Mouse (Mus musculus): Measurements from ENCODE around the gene Igfn1. TPM values are rescaled to one million over a fixed set of nuclear protein-coding genes. Genes with fewer than 3 reads are reported as not detected.
A peak's percentile ranks its signal among the peaks of the same experiment; 100 is the strongest.

Igfn1 gene
- total RNA-seq, 2 experiments from 2014 or later: 5.9 to 13.0 TPM

DNA sequence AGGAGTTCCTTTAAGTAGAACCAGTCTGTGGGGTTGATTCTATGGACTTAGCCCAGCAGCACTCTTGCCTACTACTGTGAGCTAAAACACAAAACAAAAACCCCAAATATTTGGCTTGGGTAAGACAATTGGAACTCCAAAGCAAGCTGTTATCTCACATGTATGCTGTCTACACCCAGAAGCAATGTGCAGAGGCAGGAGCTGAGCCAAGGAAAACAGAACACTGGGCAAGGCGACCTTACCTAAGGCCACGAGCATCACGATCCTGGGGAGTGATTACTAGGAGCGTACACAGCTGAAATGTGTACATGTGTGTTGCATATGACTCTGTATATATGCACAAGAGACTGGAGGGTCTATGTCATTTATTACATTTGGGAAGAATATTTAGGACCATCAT lies 7.4 kb upstream of the Igfn1 start:
- intact Hi-C loops (cut with DNase I; ENCODE audit: low total_unique reads): no loop called here
- no peak for DNase-seq

DNA sequence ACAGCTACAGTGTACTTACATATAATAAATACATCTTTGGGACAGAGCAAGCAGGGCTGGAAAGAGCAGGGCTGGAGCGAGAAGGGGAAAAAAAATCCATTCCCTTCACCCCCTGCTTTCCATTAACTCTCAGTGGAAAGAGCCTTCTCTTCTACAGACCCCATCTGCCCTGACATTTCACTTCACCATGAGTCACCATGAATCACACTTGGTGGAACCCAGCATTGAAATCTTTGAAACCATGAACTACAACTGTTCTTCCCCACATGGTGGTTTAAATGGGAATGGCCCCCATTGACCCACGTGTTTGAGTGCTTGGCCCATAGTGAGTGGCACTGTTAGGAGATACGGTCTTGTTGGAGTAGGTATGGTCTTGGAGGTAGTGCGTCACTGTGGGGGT lies 4.1 kb upstream of the Igfn1 start:
- no peak for DNase-seq
- intact Hi-C loops (cut with DNase I; ENCODE audit: low total_unique reads): no loop called here

DNA sequence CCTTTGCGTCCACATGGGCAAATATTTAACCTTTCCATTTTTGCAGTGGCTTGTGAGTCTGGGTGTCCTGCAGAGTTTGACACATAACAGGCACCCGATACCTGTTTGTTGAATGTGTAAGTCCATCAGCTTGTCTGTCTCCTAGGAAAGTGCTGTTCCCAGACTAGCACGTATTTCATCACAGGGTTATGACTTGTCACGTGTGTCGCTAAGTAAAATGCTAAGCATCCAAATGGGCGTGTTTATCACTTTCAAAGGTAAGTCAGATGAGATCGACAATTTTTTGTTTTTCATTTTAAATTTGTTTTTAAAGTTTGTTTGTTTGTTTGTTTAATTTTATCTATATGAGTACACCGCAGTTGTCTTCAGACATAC lies 2.0 kb upstream of the Igfn1 start:
- DNase-seq: no peak
- intact Hi-C loops (cut with DNase I; ENCODE audit: low total_unique reads): no loop called here

DNA sequence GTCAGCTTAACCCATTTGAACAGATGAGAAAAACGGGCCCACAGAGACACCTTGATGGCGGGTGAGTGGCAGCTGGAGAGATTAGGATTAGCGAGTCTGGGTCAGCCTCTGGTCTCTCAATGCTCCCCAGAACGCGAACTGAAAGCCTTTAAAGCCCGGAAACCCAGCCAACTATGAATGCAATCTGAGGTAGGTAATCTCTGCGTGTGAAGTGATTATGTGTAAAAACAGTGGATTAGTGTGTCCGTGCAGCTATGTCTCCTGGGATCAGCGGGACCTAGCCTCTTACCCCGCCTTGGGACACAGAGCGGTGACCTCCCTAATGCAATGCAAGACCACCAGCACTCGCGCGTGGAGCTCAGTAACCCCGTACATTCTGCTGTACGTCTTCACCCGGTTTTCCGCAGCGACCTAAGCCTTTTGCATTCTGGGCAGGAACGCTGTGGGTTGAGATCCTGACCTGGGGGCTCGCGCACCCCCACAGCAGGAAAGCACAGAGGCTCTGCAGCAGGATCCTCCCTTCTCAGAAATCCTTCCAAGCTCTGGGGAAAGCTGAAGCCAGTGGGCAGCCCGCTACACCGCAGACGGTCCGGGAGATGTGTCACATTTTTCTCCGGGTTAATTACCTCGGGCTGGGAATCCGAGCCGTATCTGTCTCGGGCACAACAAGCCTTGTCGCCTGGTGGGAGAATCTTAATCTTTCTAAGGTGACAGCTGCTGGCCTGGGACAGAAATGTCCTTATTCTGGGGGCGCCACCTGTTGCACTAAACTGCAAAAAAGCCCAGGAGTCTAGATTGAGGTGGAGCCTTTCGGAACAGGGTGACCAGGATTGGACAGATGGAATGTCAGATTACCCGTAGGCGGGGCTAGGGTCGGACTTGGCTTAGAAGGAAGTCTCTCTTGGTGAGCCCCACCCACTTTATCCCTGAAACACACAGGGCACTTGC lies 1.3 kb upstream of the Igfn1 start, which contains the start of gene Tmem9:
Gene Tmem9, plus strand, starts transcription at position 940 of the 948 bp plus-strand sequence.
- peak; percentile 81 for DNase-seq
- intact Hi-C loops (cut with DNase I; ENCODE audit: low total_unique reads): no loop called here

DNA sequence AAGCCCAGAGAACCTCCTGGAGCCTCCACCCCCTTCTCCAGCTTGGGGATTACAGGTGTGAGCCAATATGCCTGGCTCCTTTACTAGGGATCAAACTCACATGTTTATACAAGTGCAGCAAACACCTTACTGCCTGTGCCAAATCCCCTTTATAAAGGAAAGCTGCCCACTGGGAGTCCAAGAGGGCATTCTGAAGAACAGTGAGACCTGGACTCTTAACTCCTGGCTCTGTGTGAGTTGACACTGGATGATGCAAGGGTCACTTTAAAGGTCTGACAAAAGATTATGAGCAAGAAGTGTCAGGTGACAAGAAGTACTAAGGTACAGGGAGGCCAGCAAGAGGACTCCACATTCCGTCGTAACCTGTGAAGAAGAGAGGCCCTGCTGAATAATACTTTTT lies 4.7 kb downstream of the Igfn1 start:
- intact Hi-C loops (cut with DNase I; ENCODE audit: low total_unique reads): no loop called here
- DNase-seq: no peak

DNA sequence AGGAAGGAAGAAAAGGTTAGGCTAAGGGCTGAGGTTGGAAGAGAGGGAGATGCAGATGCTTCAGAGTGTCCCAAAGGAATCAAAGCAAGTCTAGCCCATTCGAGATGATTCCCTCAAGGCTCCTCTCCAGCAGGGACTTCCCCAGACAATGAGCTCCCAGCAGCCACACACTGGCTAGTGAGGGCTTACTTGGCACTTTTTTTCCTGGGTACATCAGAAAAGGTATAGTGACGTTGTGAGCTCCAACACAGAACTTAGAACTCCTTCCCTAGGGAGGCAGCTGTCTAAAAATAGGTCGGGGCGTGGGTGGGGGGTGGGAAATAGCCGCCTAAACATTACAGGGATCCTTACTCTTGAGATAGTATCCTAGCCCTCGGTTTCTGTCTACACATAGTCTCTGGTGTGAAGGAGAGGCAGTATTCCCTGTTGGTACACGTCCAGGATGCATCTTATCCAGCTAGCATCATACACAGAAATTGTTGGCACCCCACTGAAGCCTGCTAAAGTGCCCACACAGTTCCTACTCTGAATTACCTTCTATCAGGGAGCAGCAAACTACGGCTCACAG lies 6.3 kb downstream of the Igfn1 start:
- DNase-seq: no peak
- intact Hi-C loops (cut with DNase I; ENCODE audit: low total_unique reads): no loop called here

DNA sequence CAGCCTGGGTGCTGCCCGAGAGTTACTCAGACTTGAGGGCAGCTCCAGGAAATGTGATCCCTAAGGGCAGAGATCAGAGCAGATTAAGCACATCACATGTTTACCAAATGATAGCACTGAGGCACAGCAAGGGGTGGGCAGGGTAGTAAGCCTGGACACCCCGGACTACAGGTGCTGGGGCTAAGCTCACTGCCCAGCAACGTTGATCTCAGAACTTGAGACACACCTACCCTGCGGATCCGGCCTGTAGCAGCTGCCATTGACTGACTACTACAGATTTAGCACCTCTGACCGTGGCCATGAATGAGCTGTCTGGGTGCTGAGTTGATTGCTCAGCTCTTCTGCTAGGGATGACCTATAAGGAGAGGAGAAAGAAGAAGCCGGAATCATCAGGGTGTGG lies 8.6 kb downstream of the Igfn1 start:
- no peak for DNase-seq
- intact Hi-C loops (cut with DNase I; ENCODE audit: low total_unique reads): no loop called here

DNA sequence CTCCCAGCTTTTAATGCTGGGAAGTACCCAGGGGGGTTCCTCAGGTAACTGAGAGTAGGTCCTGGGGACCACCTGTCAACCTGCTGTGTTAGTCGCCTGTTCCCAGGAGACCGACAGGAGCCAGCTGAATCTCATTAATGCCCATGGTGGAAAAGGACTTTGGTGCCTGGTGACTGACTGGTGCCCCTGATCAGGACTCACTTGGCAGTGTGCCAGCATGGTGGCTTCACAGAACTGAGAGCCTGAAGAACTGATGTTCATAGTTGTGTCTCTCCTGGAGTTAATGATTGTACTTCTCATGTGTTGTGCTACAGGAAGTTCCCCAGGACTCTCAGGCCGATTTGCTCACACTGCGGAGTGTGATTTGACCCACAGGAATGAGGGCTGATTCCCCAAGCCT lies 12.7 kb downstream of the Igfn1 start:
- intact Hi-C loops (cut with DNase I; ENCODE audit: low total_unique reads): no loop called here
- no peak for DNase-seq

DNA sequence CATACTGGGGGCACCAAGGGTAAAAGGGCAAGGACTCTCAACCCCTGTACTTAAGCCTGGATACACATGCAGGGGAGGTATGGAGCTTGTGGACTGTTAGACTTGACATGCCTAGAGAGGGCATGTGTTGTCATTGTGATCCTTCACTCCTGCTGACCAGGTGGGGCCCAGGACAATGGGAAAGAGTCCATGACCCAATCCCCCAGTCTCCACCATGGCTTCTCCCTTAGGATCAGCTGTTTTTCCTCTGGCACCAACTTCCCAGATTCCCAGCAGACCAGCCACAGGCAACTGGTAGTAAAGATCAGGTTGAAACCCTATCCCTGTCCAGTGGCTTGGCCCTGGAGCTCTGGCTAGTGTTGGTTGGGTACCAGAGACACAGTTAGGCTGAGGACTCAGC lies 16.3 kb downstream of the Igfn1 start:
- intact Hi-C loops (cut with DNase I; ENCODE audit: low total_unique reads): no loop called here
- DNase-seq: no peak

DNA sequence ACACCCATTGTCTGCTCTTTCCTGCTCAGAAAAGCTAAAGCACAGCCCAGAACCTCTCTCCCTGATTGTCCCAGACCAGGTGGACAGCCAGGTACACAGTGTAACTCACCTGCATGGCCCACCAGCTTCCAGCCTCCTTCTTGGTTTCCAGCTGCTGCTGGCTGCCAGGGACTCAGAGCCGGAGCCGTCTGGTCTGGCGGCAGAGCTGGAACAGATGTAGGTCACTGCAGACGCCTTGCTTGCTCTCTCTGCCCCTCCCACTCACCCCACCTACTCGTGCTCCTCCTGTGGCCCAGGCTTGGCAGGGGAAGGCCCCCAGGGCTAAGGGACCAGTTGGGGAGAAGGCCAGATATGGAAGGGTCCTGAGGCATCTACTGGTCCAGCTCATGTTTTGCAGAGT lies 22.0 kb downstream of the Igfn1 start:
- no peak for DNase-seq
- intact Hi-C loops (cut with DNase I; ENCODE audit: low total_unique reads): no loop called here

DNA sequence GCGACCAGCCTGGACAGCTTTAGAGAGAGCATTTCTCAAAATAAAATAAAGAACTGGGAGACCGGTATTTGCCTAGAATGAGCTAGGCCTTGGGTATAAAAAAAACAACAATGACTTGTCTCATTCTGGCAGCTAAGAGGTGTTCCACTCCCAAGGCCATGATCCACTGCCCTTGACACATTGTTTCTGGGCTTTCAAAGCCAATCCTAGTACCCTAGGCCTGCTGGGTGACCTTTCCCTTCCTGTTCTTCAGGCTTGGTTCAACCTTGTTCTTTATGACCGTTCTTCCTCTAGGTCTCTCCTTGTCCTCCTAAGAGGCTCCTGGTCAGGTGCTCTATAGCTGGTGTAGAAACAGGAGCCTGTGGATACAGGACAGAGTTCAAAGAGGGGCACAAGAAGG lies 33.6 kb downstream of the Igfn1 start:
- intact Hi-C loops (cut with DNase I; ENCODE audit: low total_unique reads): no loop called here
- DNase-seq: no peak

DNA sequence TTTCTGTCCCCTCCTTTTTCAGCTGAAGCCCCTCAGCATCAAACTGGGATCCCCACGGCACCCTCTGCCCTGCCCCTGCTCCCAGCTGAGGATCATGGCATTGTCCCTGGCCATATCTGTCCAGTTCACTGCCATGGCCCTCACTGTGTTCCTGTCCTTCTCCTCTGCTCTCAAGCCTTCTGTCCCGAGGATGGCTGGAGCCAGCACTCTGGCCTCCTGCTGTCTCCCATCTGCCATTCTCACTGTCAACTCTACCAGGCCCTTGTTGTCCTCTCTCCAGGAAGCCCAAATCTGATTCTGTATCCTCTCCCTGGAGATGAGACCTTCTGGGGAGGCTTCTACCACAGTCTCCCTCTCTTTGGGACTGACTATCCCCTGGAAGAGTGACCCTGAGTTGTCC lies 35.7 kb downstream of the Igfn1 start:
- intact Hi-C loops (cut with DNase I; ENCODE audit: low total_unique reads): no loop called here
- no peak for DNase-seq

DNA sequence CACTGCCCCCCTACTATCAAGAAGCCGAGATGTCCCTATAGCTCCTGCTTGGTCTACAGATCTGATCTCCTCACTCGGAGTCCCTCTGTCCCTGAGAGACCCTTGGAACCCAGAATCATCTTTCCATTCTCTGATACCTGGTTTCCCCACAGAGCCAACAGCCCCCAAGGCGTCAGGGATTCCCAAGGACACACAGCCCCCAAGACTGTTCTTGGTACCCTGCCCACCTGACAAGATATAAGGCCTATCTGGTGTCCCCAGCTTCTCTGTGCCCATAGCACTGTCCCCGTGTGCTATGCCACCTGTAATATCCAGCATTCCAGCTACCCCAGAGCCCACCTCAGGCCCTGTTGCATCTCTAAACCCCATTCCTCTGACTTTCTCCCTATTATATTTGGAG lies 38.4 kb downstream of the Igfn1 start:
- intact Hi-C loops (cut with DNase I; ENCODE audit: low total_unique reads): no loop called here
- DNase-seq: no peak

DNA sequence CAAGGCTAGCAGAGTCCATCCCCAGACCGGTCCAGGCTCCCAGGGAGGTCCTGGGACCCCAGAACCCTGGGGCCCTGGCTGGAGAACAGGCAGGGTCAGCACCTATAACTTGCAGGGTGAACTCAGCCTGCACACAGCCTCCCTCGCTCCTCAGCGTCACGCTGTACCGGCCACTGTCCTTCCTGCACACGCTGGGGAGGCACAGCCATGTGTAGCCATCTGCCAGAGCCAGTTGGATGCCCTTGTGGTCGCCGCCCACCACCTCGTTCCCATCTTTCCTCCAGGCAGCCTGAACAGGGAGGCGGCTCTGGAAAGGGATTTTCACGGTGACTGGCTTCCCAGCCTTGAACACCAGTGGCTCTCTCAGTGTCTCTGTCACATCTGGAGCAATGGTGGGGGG lies 41.6 kb downstream of the Igfn1 start:
- no peak for DNase-seq
- intact Hi-C loops (cut with DNase I; ENCODE audit: low total_unique reads): no loop called here

DNA sequence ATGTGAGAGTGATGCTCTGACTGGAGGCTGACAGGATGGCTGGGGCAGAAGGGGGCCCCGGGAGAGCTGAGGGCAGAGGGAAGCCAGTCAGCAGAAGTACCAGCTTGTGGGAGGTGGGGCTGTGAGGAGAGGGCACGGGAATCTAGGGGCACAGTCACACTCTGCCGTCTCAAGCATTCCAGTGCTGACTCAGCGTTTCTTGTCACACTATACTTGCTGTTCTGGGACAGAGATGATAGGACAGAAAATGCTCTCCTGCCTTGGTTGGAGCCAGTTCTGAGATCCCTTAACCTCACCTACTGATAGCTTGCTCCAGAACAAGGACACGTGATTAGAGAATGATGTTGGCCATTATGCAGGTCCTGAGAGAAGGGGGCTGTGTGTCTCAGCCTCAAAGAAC lies 43.0 kb downstream of the Igfn1 start:
- no peak for DNase-seq
- intact Hi-C loops (cut with DNase I; ENCODE audit: low total_unique reads): no loop called here

DNA sequence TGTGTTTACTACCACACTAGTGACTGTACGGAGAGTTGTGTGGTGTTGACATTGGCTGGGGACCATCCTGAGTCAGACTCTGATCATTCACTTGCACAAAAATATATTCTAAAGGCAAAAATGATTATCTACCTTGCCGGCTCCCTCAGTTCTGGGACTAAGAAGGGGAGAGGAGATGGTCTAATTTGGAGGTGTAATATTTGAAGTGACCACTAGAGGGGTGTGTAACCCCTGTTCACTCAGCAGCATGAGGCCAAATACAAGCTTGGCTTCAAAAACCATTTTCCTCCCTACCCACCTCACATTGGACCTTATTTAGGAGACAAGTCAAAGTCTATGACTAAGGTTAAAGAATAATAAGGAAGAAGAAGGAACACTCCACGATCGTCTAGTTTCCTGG lies 47.7 kb downstream of the Igfn1 start:
- DNase-seq: no peak
- intact Hi-C loops (cut with DNase I; ENCODE audit: low total_unique reads): no loop called here

DNA sequence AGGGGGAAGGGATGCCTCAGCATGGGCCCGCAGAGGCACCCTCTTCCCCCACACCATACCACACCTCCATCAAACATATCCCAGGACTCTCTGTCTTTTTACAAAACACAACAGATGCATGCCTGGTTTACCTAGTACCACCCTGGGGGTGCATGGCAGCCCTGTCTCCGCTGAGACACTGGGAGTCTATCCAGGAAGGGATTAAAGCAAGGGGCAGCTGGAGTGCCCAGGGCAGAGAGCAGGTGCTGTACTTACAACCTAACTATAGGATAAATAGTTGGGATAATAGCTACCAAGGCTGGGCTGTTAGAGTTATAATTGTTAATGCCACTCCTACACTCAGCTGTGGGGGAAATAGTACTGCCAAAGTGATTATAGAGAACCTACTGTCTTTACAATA lies 57.3 kb downstream of the Igfn1 start:
- intact Hi-C loops (cut with DNase I; ENCODE audit: low total_unique reads): no loop called here

DNA sequence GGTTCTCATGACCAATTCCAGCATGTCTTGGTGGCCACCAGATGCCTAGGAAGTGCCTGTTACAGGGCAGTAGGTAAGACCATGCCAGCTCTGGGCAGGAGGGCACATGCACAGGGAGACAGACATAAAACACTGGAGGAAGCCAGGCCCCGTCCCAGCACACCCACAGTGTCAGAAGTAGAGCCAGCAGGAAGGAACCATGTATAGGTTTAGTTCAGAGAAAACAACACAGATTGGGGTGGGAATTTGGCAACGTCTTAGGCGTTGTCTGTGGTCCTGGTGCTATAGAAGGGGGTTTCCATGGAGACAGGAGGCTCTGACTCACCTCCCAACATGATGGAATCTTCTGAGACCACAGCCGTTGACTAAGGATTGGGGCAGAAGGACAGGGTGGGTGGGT lies 59.9 kb downstream of the Igfn1 start:
- DNase-seq: no peak
- intact Hi-C loops (cut with DNase I; ENCODE audit: low total_unique reads): no loop called here

More for the DNA sequence above, 57.3 kb downstream of the Igfn1 start:
- DNase-seq: no peak

DNA sequence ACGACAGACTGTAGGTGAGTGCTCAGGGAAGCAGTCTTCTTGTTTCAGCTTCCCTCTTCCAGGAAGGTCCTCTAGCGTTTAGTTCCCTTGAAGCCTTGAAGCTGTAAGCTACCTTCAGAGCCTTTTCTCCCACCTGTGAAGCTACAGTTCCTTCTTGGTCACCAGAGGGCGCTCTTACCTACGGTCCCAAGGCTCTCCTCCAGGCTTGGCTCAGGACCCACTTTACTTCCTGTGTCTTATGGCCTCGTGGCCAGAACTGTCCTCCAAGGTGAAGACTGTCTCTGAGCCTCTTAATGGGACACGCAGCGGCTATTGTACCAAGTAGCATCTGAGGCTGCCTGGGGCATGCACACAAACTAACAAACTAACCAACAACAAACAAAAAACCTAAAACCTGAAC lies 60.4 kb downstream of the Igfn1 start:
- intact Hi-C loops (cut with DNase I; ENCODE audit: low total_unique reads): loop anchor here (2.0 kb wide), 1 partner anchor 79 kb away; no protein-coding TSS in a partner anchor
- peak; percentile 57 for DNase-seq

DNA sequence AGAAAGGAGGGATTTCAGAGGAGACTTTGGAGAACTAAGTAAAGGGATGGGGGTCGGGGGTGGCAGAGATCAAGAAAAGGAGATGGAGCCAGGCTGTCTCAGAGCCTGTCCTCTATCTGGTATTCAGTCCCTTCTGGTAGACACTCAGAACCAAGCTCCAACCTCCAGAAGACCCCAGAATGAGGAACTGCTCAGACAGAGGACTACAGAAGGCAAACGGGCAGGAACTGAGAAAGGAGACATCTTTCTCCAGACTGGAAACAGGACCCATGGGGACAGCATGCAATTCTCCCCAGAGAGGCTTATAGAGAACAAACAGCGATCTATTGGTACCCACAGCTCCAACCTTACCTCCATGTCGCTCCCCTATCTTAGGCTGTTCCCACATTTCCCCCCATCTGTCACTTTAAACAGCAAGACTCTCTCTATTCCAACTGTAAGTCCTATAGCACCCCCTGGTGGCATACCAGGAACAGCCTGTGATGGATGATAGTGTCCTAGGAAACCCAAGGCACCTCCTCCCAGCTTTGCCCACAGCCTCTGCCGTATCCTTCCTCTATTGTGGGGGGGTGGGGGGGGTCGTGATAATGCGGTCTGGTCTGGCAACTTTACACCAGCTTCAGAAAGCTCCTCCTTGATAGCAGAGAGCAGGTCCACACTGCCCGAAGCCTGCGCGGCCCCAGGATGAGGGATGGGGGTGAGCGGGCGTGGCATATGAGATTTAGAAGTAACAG lies 61.4 kb downstream of the Igfn1 start:
- peak; percentile 81 for DNase-seq
- intact Hi-C loops (cut with DNase I; ENCODE audit: low total_unique reads): loop anchor here (2.0 kb wide), 1 partner anchor 78 kb away; no protein-coding TSS in a partner anchor
